Mouse (Mus musculus): ENCODE measurements around the gene Ubac1.

DNA sequence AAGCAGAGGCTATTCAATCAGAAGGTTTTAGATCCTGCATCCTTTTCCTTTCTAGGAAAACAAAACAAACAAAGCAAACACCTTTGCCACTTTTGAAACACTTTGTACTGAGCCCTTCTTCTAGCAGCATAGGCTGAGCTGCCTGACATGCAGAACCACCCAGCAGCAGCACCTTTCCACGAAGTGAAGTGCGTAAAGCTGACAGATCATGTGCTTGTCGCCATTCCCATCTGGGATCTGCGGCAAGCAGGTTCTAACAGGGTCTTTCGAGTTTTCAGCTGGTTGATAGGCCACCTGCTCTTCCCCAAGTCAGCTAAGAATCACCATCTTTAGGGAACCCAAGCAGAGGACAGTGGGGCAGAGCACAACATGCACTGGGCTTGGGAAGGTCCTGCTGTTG lies 34.7 kb upstream of the Ubac1 start:
- no peak for TF ChIP-seq CTCF (IDR thresholded peaks at IDR 0.05; ENCODE audit: low read depth, low read length)
- no peak for TF ChIP-seq TAL1 (conservative IDR thresholded peaks at IDR 0.05; ENCODE audit: low read depth, low read length)
